8 mouse cellular contexts compared by ENCODE assay signal in genomic region chr4:40702797-40703709, GRCm38 (mm10). TPM values are rescaled to one million over a fixed set of nuclear protein-coding genes. Genes with fewer than 3 reads are reported as not detected.
DNase-seq lines count a peak whose midpoint lies in the region; ATAC-seq lines count a peak whose summit lies in the region.

Gene Aptx, minus strand, starts transcription at chr4:40703194.

- H3K9me3 ChIP-seq in hindbrain, embryonic 16.5 days (ENCODE audit: control insufficient read depth, low read length), result no peaks in the 10 kb centered on the region

- peak within 1 kb of the TSS; percentile 96 for H3K27ac ChIP-seq in hindbrain, embryonic 16.5 days (ENCODE audit: low read depth, low read length)
- peak within 1 kb of the TSS; percentile 95 for H3K27ac ChIP-seq in macrophage

- H3K9ac ChIP-seq in hindbrain, embryonic 16.5 days (ENCODE audit: low read depth, low read length), result peak within 1 kb of the TSS; percentile 75

- WGBS in hindbrain, embryonic 16.5 days, result under 1% methylated on average over 42 of the region's 42 CpGs
- WGBS in macrophage (ENCODE audit: missing documents), result under 1% methylated on average over 42 of the region's 42 CpGs

- no peaks in the 10 kb centered on the region for H3K27me3 ChIP-seq in hindbrain, embryonic 16.5 days (replicated peaks; ENCODE audit: control insufficient read depth, insufficient read depth, low read length)

- H3K79me2 ChIP-seq in macrophage (ENCODE audit: inconsistent target), result peaks cover 27% of the 10 kb centered on the region

- no peaks in the 10 kb centered on the region for H3K36me3 ChIP-seq in hindbrain, embryonic 16.5 days (ENCODE audit: control insufficient read depth, insufficient read depth, low read length)
- H3K36me3 ChIP-seq in macrophage (ENCODE audit: inconsistent target), result no peaks in the 10 kb centered on the region

- peak; percentile 96 for ATAC-seq in hindbrain, embryonic 16.5 days

- H3K4me2 ChIP-seq in hindbrain, embryonic 16.5 days (ENCODE audit: low read length), result peak within 1 kb of the TSS; percentile 78

- DNase-seq in T-cell, adult 2 months (ENCODE audit: low spot score), result peak; percentile 96
- peak; percentile 94 to 99 for DNase-seq in cerebellum, postnatal 36 days
- DNase-seq in gastrocnemius, adult 18-20 months (ENCODE audit: low spot score), result peak; percentile 96
- DNase-seq in left cerebral cortex, adult 18-20 months (ENCODE audit: low spot score in 2 of 2), result peak; percentile 96 to 97
- DNase-seq in right cerebral cortex, adult 18-20 months, result peak; percentile 96
- peak; percentile 83 for DNase-seq in urinary bladder, postnatal 10 days (ENCODE audit: low spot score)

- H3K4me3 ChIP-seq in hindbrain, embryonic 16.5 days (ENCODE audit: low read length), result peak within 1 kb of the TSS; percentile 57
- peak within 1 kb of the TSS; percentile 75 for H3K4me3 ChIP-seq in macrophage (ENCODE audit: inconsistent target)

- peaks cover 17% of the 10 kb centered on the region for H3K4me1 ChIP-seq in hindbrain, embryonic 16.5 days (ENCODE audit: control insufficient read depth, insufficient read depth, low read depth, low read length)

RNA-seq across cellular contexts. Expression of gene Aptx, which starts in this region (rescaled TPM):
- total RNA-seq in gastrocnemius, adult 18-20 months (2021), result 10 to 100 TPM; 15.2 to 15.4 TPM
- polyA plus RNA-seq in hindbrain, embryonic 16.5 days (2015; fragmentation: Nextera tagmentation; extraction: Ambion mirVana), result 41.4 and 44.8 TPM in 2 replicates
- total RNA-seq in left cerebral cortex, adult 18-20 months (2021), result 10 to 100 TPM; 29.7 to 34.8 TPM
- total RNA-seq in macrophage (2018; cell fraction: chromatin; rRNA removed), result 10 to 100 TPM; 10.3 to 34.8 (median 22.0) TPM
- total RNA-seq in macrophage (2018; cell fraction: cytosol; rRNA removed), result 10 to 100 TPM; 10.7 to 23.7 (median 18.1) TPM
- total RNA-seq in macrophage (2018; cell fraction: nucleus; rRNA removed), result 10 to 100 TPM in 25 of 26 experiments, 1 to 10 TPM in 1; 7.7 to 25.9 (median 20.1) TPM
- 10.8 to 17.2 TPM (median 13.9 TPM) in 3 replicates for polyA plus RNA-seq in macrophage (2018)

Comparison
In these comparisons a context has a peak if more than half of its experiments do, and no peak if none do; other contexts are left out.
1. Peak in every context shown above with its lines: DNase-seq, ATAC-seq, H3K4me3 ChIP-seq and H3K27ac ChIP-seq.